Mouse (Mus musculus) cerebellum, postnatal 25 days (tissue): ENCODE measurements around the gene Ndufaf2.
A peak's percentile ranks its signal among the peaks of the same experiment; 100 is the strongest.

Experiments used
- DNase-seq, 2 experiments: peaks; one replicate each; pipeline ENCODE4 v3.0.0; 2021; ENCODE audit warnings: mixed read lengths in 2 of 2

Gene Ndufaf2

GRCm38 (mm10) chr13:108084086-108084485 lies 74.3 kb downstream of the Ndufaf2 start:
- peak in 1 of 2 experiments; percentile 48 for DNase-seq

GRCm38 (mm10) chr13:108077901-108078300 lies 80.5 kb downstream of the Ndufaf2 start:
- DNase-seq, result no peak

GRCm38 (mm10) chr13:108077476-108077875 lies 80.9 kb downstream of the Ndufaf2 start:
- DNase-seq, result peak in 1 of 2 experiments; percentile 26

DNA sequence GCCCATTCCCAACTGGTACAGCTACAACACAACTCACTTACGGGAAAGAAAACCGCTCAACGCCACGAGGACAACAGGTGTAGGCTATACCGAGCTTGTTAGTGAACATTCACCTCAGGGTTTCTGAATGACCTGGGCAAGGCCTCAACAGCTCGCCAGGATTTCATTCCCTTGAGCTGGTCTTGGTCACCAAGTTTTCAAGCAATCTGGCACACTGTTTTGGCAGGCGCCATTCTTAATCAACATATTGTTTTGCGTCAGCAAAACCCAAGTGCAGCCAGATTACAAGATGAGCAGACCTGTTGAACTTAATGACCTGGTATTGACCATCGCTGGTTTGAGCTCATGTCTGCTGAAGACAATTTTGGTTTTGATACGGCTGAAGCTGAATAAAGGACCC lies 88.3 kb downstream of the Ndufaf2 start:
- DNase-seq, result no peak

GRCm38 (mm10) chr13:108069151-108069550 lies 89.3 kb downstream of the Ndufaf2 start:
- DNase-seq, result no peak

DNA sequence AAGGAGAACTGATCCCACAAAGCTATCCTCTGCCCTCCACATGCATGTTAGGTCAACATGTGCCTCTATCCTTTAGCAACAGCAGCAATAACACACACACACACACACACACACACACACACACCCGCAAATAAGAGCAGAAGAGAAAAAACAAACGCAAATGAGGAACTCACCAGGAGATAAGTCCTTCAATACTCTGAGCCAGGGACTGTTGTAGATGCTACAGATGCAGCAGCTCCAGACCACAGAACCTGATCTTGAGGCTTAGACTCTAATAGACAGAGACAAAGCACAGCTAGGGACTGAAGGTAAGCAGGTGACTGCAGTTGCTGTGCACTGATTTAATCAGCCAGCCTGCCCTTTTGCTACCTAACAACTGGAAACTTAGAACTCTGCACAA lies 92.4 kb downstream of the Ndufaf2 start:
- no peak for DNase-seq

GRCm38 (mm10) chr13:108064331-108064730 lies 94.1 kb downstream of the Ndufaf2 start:
- no peak for DNase-seq

DNA sequence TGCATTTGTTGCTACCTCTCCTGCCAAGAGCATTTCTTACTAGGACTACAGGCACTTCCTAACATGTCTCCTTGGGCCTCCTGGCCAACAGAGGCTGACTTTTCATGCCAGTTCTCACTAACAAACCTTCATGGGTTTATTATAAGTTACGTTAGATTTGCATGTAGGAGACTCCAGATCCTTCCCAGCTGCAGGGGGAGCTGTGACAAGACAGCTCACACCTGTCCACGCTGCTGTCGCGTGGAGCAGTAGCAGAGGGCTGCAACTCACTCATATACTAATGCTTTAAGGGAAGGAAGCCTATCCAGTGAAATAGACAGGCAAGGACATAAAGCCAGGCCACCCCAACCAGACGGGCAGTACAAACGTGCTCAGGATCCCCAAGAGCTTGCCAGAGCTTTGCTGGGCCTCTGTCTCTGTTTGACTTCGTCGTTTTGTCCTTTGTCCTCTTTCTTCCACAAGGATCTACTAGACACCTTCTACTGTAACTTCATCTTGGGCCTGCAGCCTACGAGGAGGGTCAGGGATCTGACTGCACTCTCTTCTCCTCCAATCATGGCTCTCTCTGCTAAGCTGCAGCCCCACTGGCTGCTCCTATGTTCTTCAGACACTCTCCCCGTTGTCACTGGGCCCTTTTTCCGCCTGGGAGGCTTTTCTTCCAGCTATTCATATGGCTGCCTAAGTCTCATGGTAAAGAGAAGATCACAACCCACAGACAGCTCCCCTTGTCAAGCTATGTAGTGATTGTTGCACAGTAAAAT lies 94.9 kb downstream of the Ndufaf2 start:
- no peak for DNase-seq

- DNase-seq, result no peak
Observed at GRCm38 (mm10) chr13:108062900-108063299, 95.5 kb downstream of the Ndufaf2 start.

DNA sequence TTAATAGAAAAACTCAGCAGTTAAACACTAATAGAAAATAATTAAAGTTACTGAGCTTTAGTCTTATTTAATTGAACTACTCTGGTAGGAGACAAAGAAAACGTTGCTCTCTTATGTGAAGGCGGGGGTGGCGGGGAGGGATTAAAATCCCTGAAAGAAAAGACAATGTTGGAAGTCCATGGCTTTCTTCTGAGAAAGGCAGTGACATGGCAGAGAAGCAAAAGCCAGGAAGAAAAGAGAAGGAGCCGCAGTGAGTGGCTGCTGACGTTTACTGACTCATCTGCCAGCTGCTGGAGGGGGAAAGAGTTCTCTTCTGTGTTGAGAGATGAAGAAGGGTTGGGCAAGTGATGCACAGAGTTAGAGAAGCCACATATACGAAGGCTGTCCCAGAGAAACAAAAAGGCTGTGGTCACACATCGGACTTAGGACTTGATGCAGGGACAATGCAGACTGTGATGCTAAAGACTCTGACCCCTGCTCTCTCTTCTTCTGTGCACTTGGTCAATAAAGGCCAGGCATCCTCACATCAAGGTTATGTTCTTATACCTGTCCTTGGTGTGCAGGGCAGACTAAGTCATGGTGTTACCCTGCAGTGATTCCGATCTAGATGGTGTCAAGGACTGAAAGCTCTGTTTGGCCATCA lies 97.4 kb downstream of the Ndufaf2 start:
- DNase-seq, result no peak

GRCm38 (mm10) chr13:108060286-108060885 lies 98.0 kb downstream of the Ndufaf2 start:
- no peak for DNase-seq

DNA sequence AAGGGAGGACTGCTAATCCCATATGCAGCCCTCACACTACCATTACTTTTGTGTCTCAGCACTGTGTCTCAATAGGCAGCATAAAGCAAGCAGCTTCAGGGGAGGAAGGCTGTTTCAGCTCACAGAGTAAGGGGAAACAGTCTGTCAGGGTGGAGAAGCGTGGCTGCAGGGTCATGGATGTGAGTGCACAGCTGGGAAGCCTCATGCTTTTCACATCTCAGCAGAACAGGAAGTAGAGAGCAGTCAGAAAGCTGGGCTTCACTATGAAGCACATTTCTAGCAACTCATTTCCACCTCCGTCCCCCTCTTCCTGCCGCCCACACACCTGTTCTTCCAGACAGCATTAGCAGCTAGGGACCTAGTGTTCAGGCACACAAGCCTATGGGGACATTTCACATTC lies 101.5 kb downstream of the Ndufaf2 start:
- no peak for DNase-seq

- DNase-seq, result no peak
Observed at GRCm38 (mm10) chr13:108047364-108047763, 111.1 kb downstream of the Ndufaf2 start.

DNA sequence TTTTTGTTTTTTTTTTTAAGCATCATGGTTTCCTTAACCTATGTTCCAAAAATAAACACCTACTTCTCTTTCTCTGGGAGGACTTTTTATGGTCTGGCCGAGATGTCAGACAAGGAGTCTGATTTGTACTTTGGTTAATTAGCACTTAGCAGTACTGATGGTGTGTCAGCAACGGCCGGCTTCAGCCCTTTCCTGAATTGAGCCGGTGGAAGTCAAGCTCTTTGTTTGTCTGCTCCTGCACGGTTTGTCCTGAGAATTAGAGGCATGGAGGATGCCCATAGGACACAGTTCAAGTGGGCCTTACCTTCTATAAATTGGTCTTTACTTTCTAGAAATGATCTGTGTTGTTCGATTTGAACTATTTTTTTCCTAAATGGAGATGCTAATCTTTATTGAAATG lies 111.5 kb downstream of the Ndufaf2 start:
- no peak for DNase-seq

DNA sequence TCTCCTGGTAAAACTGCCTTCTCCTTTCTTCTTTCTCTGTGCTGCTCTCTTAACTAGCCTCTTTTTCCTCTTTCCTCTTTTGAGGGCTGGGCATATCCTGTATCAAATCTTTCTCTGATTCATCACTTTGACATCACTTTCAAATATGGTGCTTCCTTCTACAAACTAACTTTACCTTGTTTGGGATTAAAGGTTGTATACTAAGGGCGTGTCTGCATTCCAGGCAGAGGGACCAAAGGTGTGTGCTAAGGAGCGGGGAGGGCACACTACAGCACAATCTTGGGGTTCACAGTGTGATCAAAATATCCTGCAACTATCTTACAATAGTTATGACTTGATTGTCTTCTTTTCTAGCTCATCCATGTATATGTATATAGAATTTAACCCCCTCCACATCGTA lies 112.4 kb downstream of the Ndufaf2 start:
- DNase-seq, result no peak

GRCm38 (mm10) chr13:108045646-108046045 lies 112.8 kb downstream of the Ndufaf2 start:
- no peak for DNase-seq

GRCm38 (mm10) chr13:108044222-108044941 lies 114.0 kb downstream of the Ndufaf2 start, which contains the start of gene Smim15:
Smim15 (plus strand) TSS chr13:108044446.
- peak; percentile 90 to 94 for DNase-seq

GRCm38 (mm10) chr13:108043431-108044221 lies 114.8 kb downstream of the Ndufaf2 start:
- peak in 1 of 2 experiments; percentile 15 for DNase-seq

DNA sequence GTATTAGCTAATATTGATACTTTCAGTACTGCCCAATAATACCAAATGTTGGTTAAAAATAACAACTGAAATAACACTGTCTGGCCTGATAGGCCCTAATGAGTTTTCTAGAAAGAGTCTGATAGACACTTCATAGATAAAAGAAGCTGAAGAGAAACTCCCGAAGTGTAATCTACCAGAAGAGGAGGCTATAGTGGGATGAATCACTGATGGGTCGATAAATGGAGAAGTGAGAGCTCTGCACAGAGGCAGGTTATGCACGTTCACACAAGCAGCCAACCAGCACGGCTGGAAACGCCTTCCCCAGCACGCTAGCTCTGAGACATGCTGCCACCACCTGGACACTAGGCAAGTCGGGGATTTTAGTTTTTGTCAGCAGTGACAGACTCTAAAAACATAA lies 117.1 kb downstream of the Ndufaf2 start:
- DNase-seq, result peak; percentile 59 to 78

DNA sequence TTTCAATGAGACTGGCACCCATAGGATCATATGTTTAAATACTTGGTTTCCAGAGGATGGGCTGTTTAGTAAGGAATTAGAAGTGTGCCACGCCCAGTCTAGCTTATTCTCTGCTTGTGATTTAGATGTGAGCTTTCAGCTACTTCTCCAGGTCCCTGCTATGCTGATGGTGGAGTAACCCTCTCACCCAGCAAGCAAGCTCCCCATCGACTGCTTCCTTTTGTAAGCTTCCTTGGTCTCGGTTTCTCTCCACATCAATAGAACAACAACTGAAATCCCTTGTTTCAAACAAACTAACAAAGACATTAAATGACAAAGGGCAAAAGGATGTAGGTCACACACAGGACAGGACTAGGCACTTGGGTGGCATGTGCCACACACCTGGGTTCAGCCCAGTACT lies 118.0 kb downstream of the Ndufaf2 start:
- DNase-seq, result no peak

GRCm38 (mm10) chr13:108039902-108040301 lies 118.5 kb downstream of the Ndufaf2 start:
- no peak for DNase-seq

DNA sequence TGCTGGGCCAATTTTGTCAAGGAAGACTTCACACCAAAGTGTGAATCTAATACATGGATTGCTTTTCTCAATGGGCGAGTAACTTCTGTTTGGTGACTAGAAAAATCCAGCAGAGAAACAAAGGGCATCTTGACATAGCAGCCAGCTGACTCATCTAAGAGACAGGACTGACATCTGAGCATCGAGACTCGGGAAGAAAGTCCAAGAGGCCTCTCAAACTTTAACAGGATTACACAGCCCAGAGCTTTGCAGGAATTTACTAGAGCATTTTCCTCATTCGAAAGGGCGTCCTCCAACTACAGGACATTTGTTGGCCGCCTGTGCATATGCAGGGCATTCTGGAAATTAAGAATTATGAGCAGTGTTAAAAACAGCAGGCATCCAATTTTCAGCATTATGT lies 119.0 kb downstream of the Ndufaf2 start:
- DNase-seq, result no peak
